Mouse (Mus musculus): ENCODE measurements around the gene Rnf10.

Gene Rnf10

GRCm38 (mm10) chr5:115194626-115195221 lies 78.0 kb downstream of the Rnf10 start:
- DNase-seq (ENCODE audit: low read depth, low spot score), result no peak

GRCm38 (mm10) chr5:115193669-115194625 lies 78.8 kb downstream of the Rnf10 start, which contains the start of gene Cabp1:
TSS of gene Cabp1 (minus strand) at chr5:115194381.
- DNase-seq (ENCODE audit: low read depth, low spot score), result peak; percentile 76

- peak; percentile 87 for DNase-seq (ENCODE audit: low read depth, low spot score)
Observed at GRCm38 (mm10) chr5:115193226-115193625, 79.5 kb downstream of the Rnf10 start.

GRCm38 (mm10) chr5:115192828-115193195 lies 79.9 kb downstream of the Rnf10 start:
- no peak for DNase-seq (ENCODE audit: low read depth, low spot score)

- DNase-seq (ENCODE audit: low read depth, low spot score), result no peak
Observed at GRCm38 (mm10) chr5:115191880-115192827, 80.5 kb downstream of the Rnf10 start.
